Mouse (Mus musculus) CH12.LX (cell line): Measurements from ENCODE around the gene Ccr8.

Experiments used
- CHD1 ChIP-seq: IDR thresholded peaks from 2 replicates; pipeline ENCODE4 v1.6.1; 2012; ENCODE audit warnings: low read depth, low read length, improper control_type of control experiment, inconsistent platforms
- CHD2 ChIP-seq: IDR thresholded peaks from 2 replicates; pipeline ENCODE4 v1.6.1; 2011; ENCODE audit warnings: low read length, improper control_type of control experiment
- CTCF ChIP-seq, 2 experiments: IDR thresholded peaks in 1 of 2; conservative IDR thresholded peaks in 1 of 2; 2 replicates each; pipeline ENCODE4 v1.5.1; 2011 to 2012; ENCODE audit warnings: low read depth in 2 of 2, low read length in 2 of 2, improper control_type of control experiment in 1 of 2, inconsistent platforms in 1 of 2, mild to moderate bottlenecking in 1 of 2, moderate library complexity in 1 of 2
- E2F4 ChIP-seq: IDR thresholded peaks from 2 replicates; pipeline ENCODE4 v1.6.1; 2011; ENCODE audit warnings: low read depth, low read length, improper control_type of control experiment; ENCODE audit not compliant: insufficient replicate concordance
- ETS1 ChIP-seq: conservative IDR thresholded peaks from 2 replicates; pipeline ENCODE4 v1.6.1; 2012; ENCODE audit warnings: low read depth, mild to moderate bottlenecking, inconsistent platforms, low read length, improper control_type of control experiment, moderate library complexity
- MAFK ChIP-seq: IDR thresholded peaks from 2 replicates; pipeline ENCODE4 v1.6.1; 2011; ENCODE audit warnings: low read length, improper control_type of control experiment; ENCODE audit not compliant: insufficient replicate concordance
- MAX ChIP-seq: IDR thresholded peaks from 2 replicates; pipeline ENCODE4 v1.6.1; 2011; ENCODE audit warnings: low read length, improper control_type of control experiment
- MAZ ChIP-seq: IDR thresholded peaks from 2 replicates; pipeline ENCODE4 v1.6.1; 2012; ENCODE audit warnings: low read depth, mild to moderate bottlenecking, inconsistent platforms, low read length, improper control_type of control experiment, moderate library complexity
- MEF2A ChIP-seq: IDR thresholded peaks from 2 replicates; pipeline ENCODE4 v1.6.1; 2014; ENCODE audit warnings: low read depth, mild to moderate bottlenecking, inconsistent platforms, low read length, improper control_type of control experiment, borderline replicate concordance
- POLR2A ChIP-seq: IDR thresholded peaks from 2 replicates; pipeline ENCODE4 v1.6.1; 2011; ENCODE audit warnings: low read depth, mild to moderate bottlenecking, improper control_type of control experiment, low read length
- TBP ChIP-seq: conservative IDR thresholded peaks from 2 replicates; pipeline ENCODE4 v1.6.1; 2011; ENCODE audit warnings: low read depth, low read length, improper control_type of control experiment
- USF1 ChIP-seq: IDR thresholded peaks from 2 replicates; pipeline ENCODE4 v1.6.1; 2014; ENCODE audit warnings: low read depth, mild to moderate bottlenecking, inconsistent platforms, low read length, improper control_type of control experiment
- ZC3H11A ChIP-seq: IDR thresholded peaks from 2 replicates; pipeline ENCODE4 v1.6.1; 2012; ENCODE audit warnings: low read depth, mild to moderate bottlenecking, inconsistent platforms, low read length, improper control_type of control experiment
- ZMIZ1 ChIP-seq: IDR thresholded peaks from 2 replicates; pipeline ENCODE4 v1.6.1; 2012; ENCODE audit warnings: low read depth, mild to moderate bottlenecking, inconsistent platforms, low read length, improper control_type of control experiment

DNA sequence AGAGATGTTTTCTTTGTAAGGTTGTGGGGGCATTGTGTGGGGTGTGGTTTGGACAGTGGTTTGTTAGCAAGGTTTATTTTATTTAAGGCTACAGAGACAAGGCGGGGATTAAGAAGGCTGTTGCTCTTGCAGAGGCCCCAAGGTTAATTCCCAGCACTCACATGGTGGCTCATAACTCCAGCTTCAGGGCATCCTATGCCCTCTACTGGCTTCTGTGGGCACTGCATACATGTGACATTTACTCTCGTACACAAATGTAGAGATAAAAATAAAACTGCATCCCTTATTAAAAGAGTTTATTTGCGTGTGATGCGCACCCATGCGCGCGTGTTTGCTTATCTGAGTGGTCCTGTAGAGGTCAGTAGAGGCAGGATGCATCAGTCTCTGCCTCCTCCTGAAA, 2.8 kb upstream of the Ccr8 start:
- TF ChIP-seq POLR2A (no peak), E2F4 (no peak), TBP (no peak), MAFK (no peak), CTCF (conservative IDR thresholded peaks at IDR 0.05 in 1 of 2, IDR thresholded peaks at IDR 0.05 in 1 of 2; ENCODE audit: low read depth in 2 of 2, low read length in 2 of 2) (peak; percentile 22 to 32; a peak in 3 of 4 replicates), ZC3H11A (no peak), MAX (no peak), ETS1 (no peak), ZMIZ1 (no peak), MAZ (no peak), CHD1 (no peak), USF1 (no peak), MEF2A (no peak), CHD2 (no peak)
